Mouse (Mus musculus) T-cell, adult 2 months (primary cell): ENCODE measurements at regions not wholly inside any gene's neighbourhood (a gene's known extent, or its start where the extent isn't known, plus 50 kb on each side); places are given as distances from the start of the nearest gene placed in this dataset.
"Not testable (repeated sequence)": the region's sequence is repeated elsewhere in the genome, so short reads cannot be mapped to it uniquely, and the experiment has no call there.

Experiments
- DNase-seq: peaks from one replicate; pipeline ENCODE4 v3.0.0; 2022; ENCODE audit warnings: low spot score

- DNase-seq, result no peak
These were observed 276.8 kb upstream of the Kdm8 start for GRCm38 (mm10) chr7:125167666-125168065.

- no peak for DNase-seq
These were observed 262.9 kb upstream of the Kdm8 start for GRCm38 (mm10) chr7:125181548-125181947.

GRCm38 (mm10) chr7:125182266-125182665 is 262.2 kb upstream of the Kdm8 start:
- DNase-seq, result no peak

- DNase-seq, result not testable (repeated sequence)
These were observed 261.5 kb upstream of the Kdm8 start for GRCm38 (mm10) chr7:125183011-125183410.

GRCm38 (mm10) chr7:125185037-125185679 is 259.3 kb upstream of the Kdm8 start:
- DNase-seq, result no peak

GRCm38 (mm10) chr7:125187011-125187740 is 257.3 kb upstream of the Kdm8 start:
- DNase-seq, result no peak

GRCm38 (mm10) chr7:125188986-125189385 is 255.5 kb upstream of the Kdm8 start:
- no peak for DNase-seq

- peak; percentile 20 for DNase-seq
These were observed 254.4 kb upstream of the Kdm8 start for GRCm38 (mm10) chr7:125190067-125190466.

GRCm38 (mm10) chr7:125191313-125191712 is 253.2 kb upstream of the Kdm8 start:
- no peak for DNase-seq

GRCm38 (mm10) chr7:125211346-125211973 is 233.0 kb upstream of the Kdm8 start:
- DNase-seq, result no peak

GRCm38 (mm10) chr7:125214036-125214435 is 230.4 kb upstream of the Kdm8 start:
- DNase-seq, result no peak

- DNase-seq, result no peak
These were observed 226.8 kb upstream of the Kdm8 start for GRCm38 (mm10) chr7:125217630-125218029.

- DNase-seq, result no peak
These were observed 221.8 kb upstream of the Kdm8 start for GRCm38 (mm10) chr7:125222684-125223083.

GRCm38 (mm10) chr7:125234911-125235310 is 209.6 kb upstream of the Kdm8 start:
- DNase-seq, result no peak

GRCm38 (mm10) chr7:125237026-125237425 is 207.4 kb upstream of the Kdm8 start:
- no peak for DNase-seq

GRCm38 (mm10) chr7:125243021-125243420 is 201.5 kb upstream of the Kdm8 start:
- DNase-seq, result no peak

GRCm38 (mm10) chr7:125248386-125248785 is 196.1 kb upstream of the Kdm8 start:
- no peak for DNase-seq

GRCm38 (mm10) chr7:125250385-125250784 is 194.1 kb upstream of the Kdm8 start:
- no peak for DNase-seq

- no peak for DNase-seq
These were observed 193.4 kb upstream of the Kdm8 start for GRCm38 (mm10) chr7:125250970-125251585.

- no peak for DNase-seq
These were observed 190.2 kb upstream of the Kdm8 start for GRCm38 (mm10) chr7:125254302-125254701.

GRCm38 (mm10) chr7:125259016-125259415 is 185.5 kb upstream of the Kdm8 start:
- DNase-seq, result no peak

- DNase-seq, result no peak
These were observed 182.3 kb upstream of the Kdm8 start for GRCm38 (mm10) chr7:125262133-125262532.
